Mouse (Mus musculus): ENCODE results near the gene Rnaseh2a. TPM values are rescaled to one million over a fixed set of nuclear protein-coding genes. Genes with fewer than 3 reads are reported as not detected.

The Rnaseh2a gene
- polyA plus RNA-seq, 1 experiment from 2014 or later, result 46.4 TPM

DNA sequence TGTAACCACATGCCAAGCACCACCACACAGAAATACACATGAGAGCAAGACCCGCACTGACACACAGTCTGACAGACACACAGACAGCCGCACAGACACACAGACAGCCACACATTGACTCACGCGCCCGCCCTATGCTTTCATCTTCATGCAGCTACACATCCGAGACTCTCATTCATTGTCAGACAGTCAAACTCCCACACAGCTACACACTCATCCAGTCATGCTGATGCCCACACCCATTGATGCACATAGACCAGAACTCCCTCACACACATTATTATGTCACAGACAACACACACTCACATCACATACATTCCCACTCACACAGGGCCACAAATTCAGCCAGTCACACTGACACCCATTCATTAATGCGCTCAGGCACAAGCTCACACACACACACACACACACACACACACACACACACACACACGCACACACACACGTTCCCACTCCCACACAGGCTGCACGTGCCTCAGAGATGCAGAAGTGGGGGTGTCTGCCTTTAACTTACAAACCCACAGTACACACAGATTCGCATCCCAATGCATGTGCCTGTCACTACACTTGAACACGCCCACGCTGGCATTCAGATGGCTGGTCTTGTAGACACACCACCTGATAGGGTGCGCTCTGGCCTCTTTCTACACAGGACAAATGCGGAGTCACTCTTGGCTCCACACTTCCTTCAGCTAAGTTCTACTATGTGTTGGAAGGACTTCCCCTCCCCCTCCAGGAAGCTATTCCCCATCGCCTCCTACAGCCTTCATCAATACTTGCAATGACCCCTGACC lies 35.6 kb downstream of the Rnaseh2a start:
- 73% methylated on average over 16 of the region's 16 CpGs for WGBS
- H3K4me1 ChIP-seq (ENCODE audit: insufficient read depth, low read depth, low read length), result no peaks in the 10 kb centered on the region
- TF ChIP-seq CTCF (IDR thresholded peaks at IDR 0.05) (no peak), EP300 (IDR thresholded peaks at IDR 0.05) (no peak)
- DNase-seq (ENCODE audit: low spot score) (no peak), ATAC-seq (no peak)
- H3K27me3 ChIP-seq (replicated peaks; ENCODE audit: insufficient read depth, low read length), result peaks cover 45% of the 10 kb centered on the region
- H3K9ac ChIP-seq (replicated peaks; ENCODE audit: low read depth), result no peak overlapping the region
- no peak overlapping the region for H3K4me3 ChIP-seq (ENCODE audit: low read depth, low read length)
- H3K4me2 ChIP-seq (replicated peaks; ENCODE audit: low read depth, low read length), result no peak overlapping the region
- H3K9me3 ChIP-seq (ENCODE audit: low read length), result no peaks in the 10 kb centered on the region
- no peaks in the 10 kb centered on the region for H3K36me3 ChIP-seq (ENCODE audit: insufficient read depth, low read length)
- H3K27ac ChIP-seq (ENCODE audit: low read length), result no peak overlapping the region

DNA sequence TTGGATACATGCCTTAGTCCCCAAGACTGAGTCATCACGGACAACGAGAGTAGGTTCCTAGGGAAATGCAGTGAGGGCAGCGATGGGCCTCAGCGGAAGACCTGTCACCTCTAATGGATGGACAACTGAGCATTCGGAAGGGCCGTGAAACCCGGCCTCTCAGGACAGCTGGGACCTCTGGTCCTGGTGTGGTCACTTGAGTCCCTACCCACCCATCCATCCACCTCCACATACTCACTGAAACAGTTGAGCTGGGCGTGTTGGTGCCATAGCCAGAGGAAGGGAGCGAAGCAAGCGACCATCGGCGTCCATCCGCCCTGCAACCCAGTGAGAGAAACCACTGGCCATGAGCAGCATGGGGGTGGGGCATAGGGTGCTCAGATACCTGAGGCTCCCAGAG lies 39.0 kb downstream of the Rnaseh2a start:
- TF ChIP-seq EP300 (IDR thresholded peaks at IDR 0.05) (no peak), CTCF (IDR thresholded peaks at IDR 0.05) (no peak)
- ATAC-seq (no peak), DNase-seq (ENCODE audit: low spot score) (no peak)
- Histone ChIP-seq H3K9me3 (ENCODE audit: low read length) (no peaks in the 10 kb centered on the region), H3K4me3 (ENCODE audit: low read depth, low read length) (no peak overlapping the region), H3K27ac (ENCODE audit: low read length) (no peak overlapping the region), H3K4me1 (ENCODE audit: insufficient read depth, low read depth, low read length) (no peaks in the 10 kb centered on the region), H3K36me3 (ENCODE audit: insufficient read depth, low read length) (no peaks in the 10 kb centered on the region), H3K4me2 (replicated peaks; ENCODE audit: low read depth, low read length) (no peak overlapping the region), H3K27me3 (replicated peaks; ENCODE audit: insufficient read depth, low read length) (peaks cover 35% of the 10 kb centered on the region), H3K9ac (replicated peaks; ENCODE audit: low read depth) (no peak overlapping the region)
- 87% methylated on average over 13 of the region's 13 CpGs for WGBS

DNA sequence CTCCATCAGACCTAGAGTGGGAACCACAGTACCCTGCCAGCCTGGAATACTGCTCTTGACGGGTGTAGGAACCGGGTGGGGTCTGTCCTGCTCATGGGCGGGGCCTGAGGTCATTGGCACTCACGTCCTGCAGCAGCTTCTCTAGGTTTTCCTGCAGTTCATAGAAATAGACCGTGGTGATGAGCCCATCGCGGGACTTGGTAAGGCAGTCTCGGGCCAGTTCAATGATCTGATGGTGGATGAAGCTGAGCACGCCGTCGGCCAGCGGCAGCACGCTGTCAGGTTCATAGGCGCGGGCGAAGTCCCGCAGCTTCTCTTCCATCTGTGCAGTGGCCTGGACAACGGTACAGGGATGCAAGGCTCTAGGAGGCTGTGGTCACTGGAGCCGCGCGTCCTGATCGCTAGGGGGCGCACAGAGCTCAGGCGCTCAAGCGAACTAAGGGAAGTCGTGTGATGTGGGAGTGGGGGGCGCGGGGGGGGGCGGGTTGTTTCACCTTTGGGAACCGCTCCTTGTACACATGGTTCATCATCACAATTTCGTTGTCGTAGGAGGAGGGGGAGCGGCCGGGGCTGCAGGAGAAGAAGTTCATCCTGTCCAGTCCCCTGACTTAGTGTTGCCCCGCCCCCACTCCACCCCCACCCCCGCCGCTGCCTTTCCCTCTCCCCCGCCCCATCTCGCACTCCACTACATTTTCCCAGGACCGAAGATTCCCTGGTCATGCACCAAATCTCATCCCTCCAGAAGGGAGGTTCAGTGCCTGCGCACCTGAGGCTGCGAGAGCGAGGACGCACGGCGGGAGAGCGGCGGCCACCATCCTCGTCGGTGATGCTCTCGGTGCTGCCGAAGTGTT lies 40.9 kb downstream of the Rnaseh2a start:
- 5% methylated on average over 50 of the region's 52 CpGs for WGBS
- H3K4me2 ChIP-seq (replicated peaks; ENCODE audit: low read depth, low read length), result peak overlapping the region; percentile 44
- no peaks in the 10 kb centered on the region for H3K36me3 ChIP-seq (ENCODE audit: insufficient read depth, low read length)
- H3K9ac ChIP-seq (replicated peaks; ENCODE audit: low read depth), result no peak overlapping the region
- TF ChIP-seq CTCF (IDR thresholded peaks at IDR 0.05) (peak; percentile 81), EP300 (IDR thresholded peaks at IDR 0.05) (no peak)
- peaks cover 24% of the 10 kb centered on the region for H3K27me3 ChIP-seq (replicated peaks; ENCODE audit: insufficient read depth, low read length)
- DNase-seq (ENCODE audit: low spot score) (peak; percentile 70), ATAC-seq (peak; percentile 64)
- H3K4me1 ChIP-seq (ENCODE audit: insufficient read depth, low read depth, low read length), result no peaks in the 10 kb centered on the region
- no peaks in the 10 kb centered on the region for H3K9me3 ChIP-seq (ENCODE audit: low read length)
- H3K27ac ChIP-seq (ENCODE audit: low read length), result no peak overlapping the region
- H3K4me3 ChIP-seq (ENCODE audit: low read depth, low read length), result peak overlapping the region; percentile 12; the same call in 1 of the 2 replicates

DNA sequence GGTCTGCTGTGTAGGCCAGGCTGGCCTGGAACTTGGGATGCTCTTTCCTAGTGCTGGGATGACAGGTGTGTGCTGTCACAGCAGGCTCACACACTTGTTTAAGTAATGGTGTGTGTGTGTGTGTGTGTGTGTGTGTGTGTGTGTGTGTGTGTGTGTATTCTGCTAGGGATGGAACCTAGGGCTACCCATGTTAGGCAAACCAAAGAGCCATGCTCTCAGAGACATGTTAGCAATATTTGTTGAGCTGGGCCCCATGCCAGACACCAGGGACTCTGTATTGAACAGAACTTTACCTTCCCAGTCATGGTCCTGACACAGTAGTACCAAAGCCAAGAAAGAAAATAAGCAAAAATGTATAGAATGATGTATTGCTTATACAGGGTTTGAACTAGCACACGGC lies 42.1 kb downstream of the Rnaseh2a start:
- Histone ChIP-seq H3K27ac (ENCODE audit: low read length) (no peak overlapping the region), H3K36me3 (ENCODE audit: insufficient read depth, low read length) (no peaks in the 10 kb centered on the region), H3K9ac (replicated peaks; ENCODE audit: low read depth) (no peak overlapping the region), H3K4me2 (replicated peaks; ENCODE audit: low read depth, low read length) (no peak overlapping the region), H3K9me3 (ENCODE audit: low read length) (no peaks in the 10 kb centered on the region), H3K4me3 (ENCODE audit: low read depth, low read length) (no peak overlapping the region), H3K27me3 (replicated peaks; ENCODE audit: insufficient read depth, low read length) (peaks cover 24% of the 10 kb centered on the region), H3K4me1 (ENCODE audit: insufficient read depth, low read depth, low read length) (no peaks in the 10 kb centered on the region)
- no peak for DNase-seq (ENCODE audit: low spot score)
- 65% methylated on average over 1 of the region's 1 CpGs for WGBS
- no peak for TF ChIP-seq CTCF (IDR thresholded peaks at IDR 0.05)
- TF ChIP-seq EP300 (IDR thresholded peaks at IDR 0.05), result no peak
- no peak for ATAC-seq

DNA sequence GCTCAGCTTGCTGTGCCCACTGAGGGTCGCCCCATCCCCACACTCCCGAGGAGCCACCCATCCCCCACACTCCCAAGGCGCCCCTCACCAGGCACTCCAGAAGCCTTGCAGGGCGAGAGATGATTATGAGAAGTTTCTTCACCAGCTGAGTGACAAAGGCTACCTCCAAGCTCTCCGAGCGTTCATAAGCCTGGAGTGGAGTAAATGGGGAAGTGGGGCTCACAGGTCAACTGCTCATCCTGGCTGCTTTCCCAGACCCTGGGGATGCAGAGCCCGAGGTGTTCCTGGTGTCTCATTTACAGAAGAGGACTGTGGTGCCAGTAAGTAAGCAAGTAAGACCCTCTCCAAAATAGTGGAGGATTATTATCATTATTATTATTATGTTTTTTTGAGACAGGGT lies 44.0 kb downstream of the Rnaseh2a start:
- Histone ChIP-seq H3K4me3 (ENCODE audit: low read depth, low read length) (no peak overlapping the region), H3K27me3 (replicated peaks; ENCODE audit: insufficient read depth, low read length) (peaks cover 24% of the 10 kb centered on the region), H3K4me2 (replicated peaks; ENCODE audit: low read depth, low read length) (no peak overlapping the region), H3K27ac (ENCODE audit: low read length) (no peak overlapping the region), H3K9ac (replicated peaks; ENCODE audit: low read depth) (no peak overlapping the region), H3K9me3 (ENCODE audit: low read length) (no peaks in the 10 kb centered on the region), H3K4me1 (ENCODE audit: insufficient read depth, low read depth, low read length) (no peaks in the 10 kb centered on the region), H3K36me3 (ENCODE audit: insufficient read depth, low read length) (no peaks in the 10 kb centered on the region)
- DNase-seq (ENCODE audit: low spot score) (no peak), ATAC-seq (no peak)
- 44% methylated on average over 7 of the region's 7 CpGs for WGBS
- TF ChIP-seq CTCF (IDR thresholded peaks at IDR 0.05), result no peak

DNA sequence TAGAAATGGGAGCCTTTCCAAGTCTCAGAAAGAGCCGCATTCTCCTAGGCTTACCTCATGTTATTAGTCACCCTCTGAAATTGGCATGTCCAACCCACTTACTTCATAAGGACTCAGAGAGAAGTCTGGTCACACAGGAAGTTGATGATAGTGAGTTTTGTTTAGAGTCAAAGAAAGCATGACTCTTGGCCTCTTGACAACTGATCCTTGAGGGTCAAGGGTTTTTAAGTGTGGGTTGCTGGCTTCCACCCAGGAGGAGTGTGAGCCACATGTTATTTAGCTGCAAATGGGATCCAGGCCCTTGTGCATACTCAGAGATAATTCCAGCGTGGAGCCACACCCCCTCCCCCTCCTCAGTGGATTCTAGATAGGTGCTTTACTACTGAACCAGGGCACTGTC lies 48.0 kb downstream of the Rnaseh2a start:
- ATAC-seq, result peak; percentile 96
- H3K9me3 ChIP-seq (ENCODE audit: low read length), result no peaks in the 10 kb centered on the region
- WGBS, result 21% methylated on average over 2 of the region's 2 CpGs
- no peak overlapping the region for H3K27ac ChIP-seq (ENCODE audit: low read length)
- TF ChIP-seq EP300 (IDR thresholded peaks at IDR 0.05) (peak; percentile 91), CTCF (IDR thresholded peaks at IDR 0.05) (no peak)
- H3K36me3 ChIP-seq (ENCODE audit: insufficient read depth, low read length), result no peaks in the 10 kb centered on the region
- DNase-seq (ENCODE audit: low spot score), result peak; percentile 93
- no peak overlapping the region for H3K4me2 ChIP-seq (replicated peaks; ENCODE audit: low read depth, low read length)
- no peaks in the 10 kb centered on the region for H3K4me1 ChIP-seq (ENCODE audit: insufficient read depth, low read depth, low read length)
- 0 out of 2 replicates have a peak, but pooled peaks cover 5% of the 10 kb centered on the region for H3K27me3 ChIP-seq (replicated peaks; ENCODE audit: insufficient read depth, low read length)
- no peak overlapping the region for H3K9ac ChIP-seq (replicated peaks; ENCODE audit: low read depth)
- H3K4me3 ChIP-seq (ENCODE audit: low read depth, low read length), result no peak overlapping the region
